21 mouse cellular contexts compared by ENCODE assay signal in genomic region chr13:113660576-113661310, GRCm38 (mm10). TPM values are rescaled to one million over a fixed set of nuclear protein-coding genes. Genes with fewer than 3 reads are reported as not detected.
DNase-seq lines count a peak whose midpoint lies in the region; ATAC-seq lines count a peak whose summit lies in the region.
"Had no signal": no experiment of that assay in that cellular context is flagged by ENCODE, and none has a peak within 500 bp of the region (broad histone marks: within the 10 kb centered on the region; RNA-seq: fewer than 3 reads in every experiment).

No protein-coding gene starts in this region.

- no peaks in the 10 kb centered on the region for H3K9me3 ChIP-seq in heart, embryonic 11.5 days (replicated peaks; ENCODE audit: control insufficient read depth, low read length)
- H3K9me3 ChIP-seq in intestine, embryonic 15.5 days: no peaks in the 10 kb centered on the region
- H3K9me3 ChIP-seq: embryonic facial prominence, embryonic 12.5 days; forebrain, embryonic 12.5 days; midbrain, embryonic 15.5 days; neural tube, embryonic 12.5 days had no signal

- H3K36me3 ChIP-seq in heart, embryonic 11.5 days (ENCODE audit: control insufficient read depth, insufficient read depth, low read length): no peaks in the 10 kb centered on the region
- H3K36me3 ChIP-seq in intestine, embryonic 15.5 days: no peaks in the 10 kb centered on the region
- H3K36me3 ChIP-seq: embryonic facial prominence, embryonic 12.5 days; forebrain, embryonic 12.5 days; midbrain, embryonic 15.5 days; neural tube, embryonic 12.5 days had no signal

- intact Hi-C loops in gastrocnemius, postnatal 14 days (cut with DNase I; ENCODE audit: low total_unique reads): no loop called here

- ATAC-seq in heart, embryonic 11.5 days (replicated peaks; ENCODE audit: insufficient number of reproducible peaks, low FRiP score, low TSS enrichment): no peak
- ATAC-seq in intestine, embryonic 15.5 days: no peak
- ATAC-seq: liver, postnatal 0 days; midbrain, embryonic 15.5 days had no signal

- no peaks in the 10 kb centered on the region for H3K27me3 ChIP-seq in heart, embryonic 11.5 days (ENCODE audit: control insufficient read depth, insufficient read depth, low read length)
- no peaks in the 10 kb centered on the region for H3K27me3 ChIP-seq in intestine, embryonic 15.5 days (replicated peaks)
- H3K27me3 ChIP-seq: embryonic facial prominence, embryonic 12.5 days; forebrain, embryonic 12.5 days; midbrain, embryonic 15.5 days; neural tube, embryonic 12.5 days had no signal

- DNase-seq in gastrocnemius, postnatal 14 days: peak; percentile 11
- no peak for DNase-seq in gastrocnemius, postnatal 10 days
- peak; percentile 29 for DNase-seq in right cerebral cortex, adult 18-20 months
- DNase-seq in right cerebral cortex, postnatal 25 days: no peak
- DNase-seq in skeletal muscle tissue, adult 2 months (ENCODE audit: low read depth, low spot score): peak; percentile 77
- no peak for DNase-seq in kidney, adult 18-20 months
- DNase-seq: adrenal gland, postnatal 25 days; cerebellum, postnatal 14 days; liver, postnatal 0 days had no signal

- peak overlapping the region; percentile 45 for H3K4me3 ChIP-seq in heart, embryonic 11.5 days (ENCODE audit: low read depth, low read length)
- no peak overlapping the region for H3K4me3 ChIP-seq in intestine, embryonic 15.5 days (replicated peaks)
- H3K4me3 ChIP-seq: embryonic facial prominence, embryonic 12.5 days; forebrain, embryonic 12.5 days; midbrain, embryonic 15.5 days; neural tube, embryonic 12.5 days had no signal

- WGBS in heart, embryonic 11.5 days (ENCODE audit: insufficient replicate concordance): 62% methylated on average over 9 of the region's 9 CpGs
- 85% methylated on average over 9 of the region's 9 CpGs for WGBS in intestine, embryonic 15.5 days

- H3K4me2 ChIP-seq in heart, embryonic 11.5 days: peak overlapping the region; percentile 66
- H3K4me2 ChIP-seq in intestine, embryonic 15.5 days (replicated peaks): no peak overlapping the region
- H3K4me2 ChIP-seq: embryonic facial prominence, embryonic 12.5 days; forebrain, embryonic 12.5 days; midbrain, embryonic 15.5 days; neural tube, embryonic 12.5 days had no signal

- peaks cover 11% of the 10 kb centered on the region for H3K4me1 ChIP-seq in heart, embryonic 11.5 days (ENCODE audit: control insufficient read depth, insufficient read depth, low read length)
- H3K4me1 ChIP-seq in intestine, embryonic 15.5 days (replicated peaks): 0 out of 2 replicates have a peak, but pooled peaks cover 5% of the 10 kb centered on the region
- H3K4me1 ChIP-seq: midbrain, embryonic 15.5 days had no signal

- H3K27ac ChIP-seq in heart, embryonic 11.5 days (ENCODE audit: low read depth, low read length): peak overlapping the region; percentile 94
- no peak overlapping the region for H3K27ac ChIP-seq in intestine, embryonic 15.5 days
- H3K27ac ChIP-seq: embryonic facial prominence, embryonic 12.5 days; forebrain, embryonic 12.5 days; macrophage; midbrain, embryonic 15.5 days; neural tube, embryonic 12.5 days had no signal

- 0 out of 2 replicates have a peak overlapping the region, but pooled peaks have one; percentile 1 for H3K9ac ChIP-seq in heart, embryonic 11.5 days (ENCODE audit: low read depth, low read length)
- no peak overlapping the region for H3K9ac ChIP-seq in intestine, embryonic 15.5 days
- H3K9ac ChIP-seq: embryonic facial prominence, embryonic 12.5 days; forebrain, embryonic 12.5 days; liver, postnatal 0 days; midbrain, embryonic 15.5 days; neural tube, embryonic 12.5 days had no signal

RNA-seq across cellular contexts. Expression of gene Hspb3, which starts 2.7 kb away (rescaled TPM):
- 10 to 100 TPM; 58.1 to 83.0 TPM for total RNA-seq in gastrocnemius, postnatal 14 days (2021)
- 10 to 100 TPM; 79.1 to 87.3 TPM for total RNA-seq in gastrocnemius, postnatal 10 days (2021)
- 71.8 and 75.2 TPM in 2 replicates for polyA plus RNA-seq in heart, embryonic 11.5 days (2014; fragmentation: Nextera tagmentation; extraction: Ambion mirVana)
- not detected in 2 replicates for polyA plus RNA-seq in intestine, embryonic 15.5 days (2015; fragmentation: Nextera tagmentation; extraction: Ambion mirVana)
- total RNA-seq: adrenal gland, postnatal 25 days; MEL had no signal
- polyA plus RNA-seq: C2C12; gonadal fat pad, adult 2 months; liver, postnatal 0 days; macrophage; midbrain, embryonic 15.5 days; spleen, adult 2 months; urinary bladder, adult 2 months had no signal

RNA-seq across cellular contexts. Expression of gene Snx18, which starts 42.4 kb away (rescaled TPM):
- total RNA-seq in gastrocnemius, postnatal 14 days (2021): 10 to 100 TPM; 14.1 to 18.5 TPM
- total RNA-seq in gastrocnemius, postnatal 10 days (2021): 10 to 100 TPM; 20.1 to 25.7 TPM
- 21.6 and 23.1 TPM in 2 replicates for polyA plus RNA-seq in heart, embryonic 11.5 days (2014; fragmentation: Nextera tagmentation; extraction: Ambion mirVana)
- 18.1 and 20.3 TPM in 2 replicates for polyA plus RNA-seq in intestine, embryonic 15.5 days (2015; fragmentation: Nextera tagmentation; extraction: Ambion mirVana)

Comparison
In these comparisons a context has a peak if more than half of its experiments do, and no peak if none do; other contexts are left out.
1. DNase-seq: peak in gastrocnemius, postnatal 14 days (single experiment), right cerebral cortex, adult 18-20 months (single experiment) and skeletal muscle tissue, adult 2 months (single experiment); none in gastrocnemius, postnatal 10 days (single experiment), right cerebral cortex, postnatal 25 days (single experiment) and kidney, adult 18-20 months (single experiment).